Mouse (Mus musculus) ES-E14 (cell line): ENCODE results near the gene Metap1d. TPM values are rescaled to one million over a fixed set of nuclear protein-coding genes. Genes with fewer than 3 reads are reported as not detected.

ENCODE experiments used
- DNase-seq: peaks from one replicate; pipeline ENCODE4 v3.0.0-alpha.2; 2013; ENCODE audit warnings: low read depth, low spot score
- H3K27ac ChIP-seq: 2 replicates; pipeline ENCODE4 v1.5.1; 2012; ENCODE audit warnings: low read depth, mild to moderate bottlenecking, low read length, moderate library complexity, mixed read lengths; ENCODE audit not compliant: poor library complexity, insufficient read depth, severe bottlenecking
- H3K36me3 ChIP-seq: 2 replicates; pipeline ENCODE4 v1.6.1; 2012; ENCODE audit warnings: mild to moderate bottlenecking, low read length, moderate library complexity, mixed read lengths; ENCODE audit not compliant: control insufficient read depth, poor library complexity, insufficient read depth, severe bottlenecking
- H3K4me1 ChIP-seq, 2 experiments: fragments of 150-350 bp in 1 of 2; sonication (generic) in 1 of 2; 2 replicates each; pipeline ENCODE4 v1.6.1; 2012; ENCODE audit warnings: low read length in 2 of 2, mild to moderate bottlenecking in 1 of 2, mixed read lengths in 1 of 2; ENCODE audit not compliant: control insufficient read depth in 2 of 2, insufficient read depth in 2 of 2, poor library complexity in 1 of 2
- H3K4me3 ChIP-seq, 2 experiments: fragments of 150-350 bp in 1 of 2; sonication (generic) in 1 of 2; 2 replicates each; pipeline ENCODE4 v1.5.1; 2012; ENCODE audit warnings: low read length in 2 of 2, low read depth in 1 of 2, mild to moderate bottlenecking in 1 of 2, mixed read lengths in 1 of 2; ENCODE audit not compliant: insufficient read depth in 1 of 2, poor library complexity in 1 of 2, severe bottlenecking in 1 of 2
- H3K9ac ChIP-seq: 2 replicates; pipeline ENCODE4 v1.6.1; 2012; ENCODE audit warnings: low read depth, mild to moderate bottlenecking, low read length, mixed read lengths; ENCODE audit not compliant: poor library complexity, insufficient read depth, severe bottlenecking
- H3K9me3 ChIP-seq: fragments of 150-350 bp; sonication (generic); 2 replicates; pipeline ENCODE4 v1.6.1; 2012; ENCODE audit warnings: low read depth, mild to moderate bottlenecking, low read length; ENCODE audit not compliant: control insufficient read depth, insufficient read depth
- CHD2 ChIP-seq: IDR thresholded peaks from 2 replicates; pipeline ENCODE4 v1.6.1; 2014; ENCODE audit warnings: mild to moderate bottlenecking, low read depth, low read length, inconsistent platforms
- HCFC1 ChIP-seq: IDR thresholded peaks from 2 replicates; pipeline ENCODE4 v1.6.1; 2012; ENCODE audit warnings: low read length, inconsistent platforms, borderline replicate concordance; ENCODE audit not compliant: insufficient read depth
- MAFK ChIP-seq: IDR thresholded peaks from 2 replicates; pipeline ENCODE4 v1.6.1; 2014; ENCODE audit warnings: mild to moderate bottlenecking, low read depth, low read length, inconsistent platforms; ENCODE audit not compliant: insufficient read depth
- ZC3H11A ChIP-seq: IDR thresholded peaks from 2 replicates; pipeline ENCODE4 v1.6.1; 2012; ENCODE audit warnings: low read depth, mild to moderate bottlenecking, inconsistent platforms, low read length, borderline replicate concordance
- ZNF384 ChIP-seq: IDR thresholded peaks from 2 replicates; pipeline ENCODE4 v1.6.1; 2012; ENCODE audit warnings: low read depth, low read length, inconsistent platforms
- in situ Hi-C, 2 experiments: fragments of 600-800 bp; cut with MboI; formaldehyde crosslinking; loops; one replicate each; pipeline ENCODE4 v1.15.1; 2025; ENCODE audit warnings: low sequenced_read_pairs in 2 of 2, inconsistent platforms in 1 of 2; ENCODE audit not compliant: unreplicated experiment in 2 of 2
- total RNA-seq: library from RNA; depleted of rRNA; stranded (reverse); fragments of 300-350 nt; gene quantifications from 2 replicates; pipeline ENCODE4 v1.2.3, GENCODE M21; 2012

Gene Metap1d
- total RNA-seq, 1 experiment = 18.8 TPM

- in situ Hi-C loops = loop anchor here (10.0 to 25.0 kb wide), 2 partner anchors 1050 to 1937 kb away; partner anchors contain the start of genes Lrp2 (in 1 of the 2) and Sp5 (in 1 of the 2)
- no peak for TF ChIP-seq CHD2
- no peak for TF ChIP-seq MAFK
- TF ChIP-seq HCFC1 = no peak
- no peak for TF ChIP-seq ZNF384
- TF ChIP-seq ZC3H11A = no peak
- Histone ChIP-seq H3K9me3 (no peaks in the 10 kb centered on the region), H3K9ac (no peak overlapping the region), H3K36me3 (no peaks in the 10 kb centered on the region), H3K4me3 (no peak overlapping the region), H3K27ac (no peak overlapping the region), H3K4me1 (peaks cover 0 to 8% of the 10 kb centered on the region in 2 experiments; a peak in 1 of 4 replicates)
- DNase-seq = no peak
These were observed 71.7 kb downstream of the Metap1d start for GRCm38 (mm10) chr2:71524763-71525162.

DNA sequence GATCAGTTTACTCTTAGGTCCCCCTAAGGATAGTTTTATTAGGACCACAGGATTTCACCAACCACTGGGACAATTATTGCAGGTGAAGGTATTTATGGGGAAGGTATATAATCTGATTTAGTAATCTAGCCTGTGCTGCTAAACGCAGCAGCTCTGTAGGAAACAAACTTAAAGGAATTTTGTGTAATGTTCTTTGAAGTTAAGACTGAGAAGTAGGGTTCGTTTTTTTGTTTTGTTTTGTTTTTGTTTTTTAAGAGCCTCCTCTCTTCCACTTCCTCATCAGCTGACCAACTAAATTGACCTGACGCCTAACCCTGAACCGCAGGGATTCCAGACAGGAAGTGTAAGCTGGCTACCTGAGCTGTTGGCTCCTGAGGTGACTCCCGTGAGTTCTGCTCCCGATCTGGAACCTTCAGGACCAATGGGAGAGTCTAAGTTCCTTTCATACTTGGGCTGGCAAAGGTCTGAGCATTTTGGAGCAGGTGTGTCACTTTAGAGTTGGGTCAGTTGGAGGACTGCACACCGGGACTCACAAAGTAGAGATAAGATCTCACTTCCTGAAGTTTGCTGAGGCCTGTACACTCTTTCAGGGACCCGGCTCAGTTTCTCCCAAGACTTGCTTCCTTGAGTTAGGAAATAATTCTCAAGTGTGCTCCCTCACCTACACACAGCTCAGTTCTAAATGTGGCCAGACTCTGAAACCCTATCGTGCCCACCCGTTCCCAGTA, 73.7 kb downstream of the Metap1d start:
- in situ Hi-C loops = loop anchor here (10.0 to 25.0 kb wide), 2 partner anchors 1052 to 1939 kb away; partner anchors contain the start of genes Lrp2 (in 1 of the 2) and Sp5 (in 1 of the 2)
- DNase-seq = no peak
- no peaks in the 10 kb centered on the region for H3K36me3 ChIP-seq
- H3K4me3 ChIP-seq = no peak overlapping the region
- peaks cover 0 to 8% of the 10 kb centered on the region in 2 experiments; a peak in 1 of 4 replicates for H3K4me1 ChIP-seq
- H3K27ac ChIP-seq = no peak overlapping the region
- TF ChIP-seq ZNF384 (no peak), CHD2 (no peak), MAFK (no peak), ZC3H11A (no peak), HCFC1 (no peak)
- H3K9ac ChIP-seq = no peak overlapping the region
- no peaks in the 10 kb centered on the region for H3K9me3 ChIP-seq

DNA sequence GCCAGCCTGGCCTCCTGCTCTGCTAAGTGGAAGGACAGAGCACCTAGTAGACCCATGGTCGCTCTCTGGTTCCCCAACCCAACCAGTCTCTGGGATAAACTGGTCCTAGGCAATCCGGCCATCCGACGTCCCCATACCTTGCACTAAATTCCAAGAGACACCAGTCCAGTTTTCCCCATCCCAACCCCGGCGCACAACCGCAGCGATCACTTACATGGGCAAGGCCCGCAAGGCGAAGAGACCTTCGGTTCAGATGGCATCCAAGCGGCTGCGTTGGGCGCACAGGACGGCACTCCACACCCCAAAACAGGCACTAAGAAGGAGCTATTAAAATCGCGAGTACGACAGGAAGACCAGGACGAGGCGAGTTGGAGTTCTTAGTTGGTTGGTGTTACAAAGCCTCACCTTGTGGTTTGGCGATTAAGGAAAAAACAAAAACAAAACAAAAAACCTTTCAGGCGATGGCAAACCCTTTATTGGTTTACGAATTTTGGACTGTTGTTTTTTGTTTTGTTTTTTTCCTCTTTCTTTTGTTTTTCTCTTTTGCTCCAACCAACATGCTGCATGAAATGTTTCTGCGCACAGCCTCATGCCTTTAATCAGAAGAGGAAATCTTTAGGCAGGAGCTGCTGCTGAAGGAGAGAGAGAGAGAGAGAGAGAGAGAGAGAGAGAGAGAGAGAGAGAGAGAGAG, 74.4 kb downstream of the Metap1d start:
- no peak for TF ChIP-seq MAFK
- no peak for TF ChIP-seq CHD2
- TF ChIP-seq ZC3H11A = no peak
- no peak for TF ChIP-seq ZNF384
- TF ChIP-seq HCFC1 = no peak
- DNase-seq = no peak
- Histone ChIP-seq H3K36me3 (no peaks in the 10 kb centered on the region), H3K9ac (no peak overlapping the region), H3K4me3 (no peak overlapping the region), H3K9me3 (no peaks in the 10 kb centered on the region), H3K27ac (no peak overlapping the region), H3K4me1 (peaks cover 0 to 8% of the 10 kb centered on the region in 2 experiments; a peak in 1 of 4 replicates)
- in situ Hi-C loops = loop anchor here (10.0 to 25.0 kb wide), 2 partner anchors 1053 to 1940 kb away; partner anchors contain the start of genes Lrp2 (in 1 of the 2) and Sp5 (in 1 of the 2)

DNA sequence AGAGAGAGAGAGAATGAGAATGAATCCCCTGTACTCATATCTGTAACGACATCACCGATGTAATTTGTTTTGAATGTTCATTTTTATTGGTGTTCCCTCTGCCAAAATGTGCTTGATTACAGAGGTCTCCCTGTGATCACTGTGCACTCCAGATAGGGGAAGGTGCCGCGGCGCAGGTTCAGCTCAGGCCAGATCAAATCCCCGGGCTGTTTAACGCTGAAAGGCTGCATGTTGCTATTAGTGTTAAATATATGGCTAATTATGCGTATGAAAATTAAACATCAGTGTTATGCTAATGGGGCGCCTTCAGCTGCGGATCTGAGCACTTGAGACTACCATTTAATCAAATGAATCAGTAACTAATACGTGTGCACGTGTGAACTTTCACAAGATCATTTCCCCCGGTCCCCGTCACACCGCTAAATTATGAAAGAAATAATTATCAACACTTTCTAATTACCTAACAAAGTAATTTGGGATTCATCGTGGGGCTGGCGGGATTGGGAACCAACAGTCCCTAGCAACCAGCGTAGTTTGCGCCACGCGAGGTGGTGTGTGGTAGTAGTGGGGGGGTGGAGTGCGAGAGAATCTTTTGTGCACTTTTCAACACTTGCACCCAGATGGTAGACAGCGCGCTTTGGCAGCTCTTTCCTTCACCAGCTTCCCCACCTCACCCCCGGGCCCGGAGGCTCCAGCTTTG, 75.1 kb downstream of the Metap1d start, which contains the start of gene Dlx1:
Gene Dlx1 (plus strand): TSS at position 100 of the 700 bp plus-strand sequence.
- peak within 1 kb of the TSS; percentile 29; the same call in 1 of the 2 replicates for H3K9ac ChIP-seq
- H3K9me3 ChIP-seq = no peaks in the 10 kb centered on the region
- H3K4me3 ChIP-seq = peak within 1 kb of the TSS; percentile 55 to 73
- in situ Hi-C loops = loop anchor here (10.0 to 25.0 kb wide), 2 partner anchors 1053 to 1941 kb away; partner anchors contain the start of genes Lrp2 (in 1 of the 2) and Sp5 (in 1 of the 2)
- H3K4me1 ChIP-seq = peaks cover 0 to 8% of the 10 kb centered on the region in 2 experiments; a peak in 1 of 4 replicates
- H3K36me3 ChIP-seq = no peaks in the 10 kb centered on the region
- H3K27ac ChIP-seq = no peak within 1 kb of the TSS
- TF ChIP-seq MAFK (no peak), HCFC1 (no peak), ZNF384 (no peak), CHD2 (no peak), ZC3H11A (no peak)
- no peak for DNase-seq
